Mouse (Mus musculus): ENCODE measurements at regions not wholly inside any gene's neighbourhood (a gene's known extent, or its start where the extent isn't known, plus 50 kb on each side); places are given as distances from the start of the nearest gene placed in this dataset.

DNA sequence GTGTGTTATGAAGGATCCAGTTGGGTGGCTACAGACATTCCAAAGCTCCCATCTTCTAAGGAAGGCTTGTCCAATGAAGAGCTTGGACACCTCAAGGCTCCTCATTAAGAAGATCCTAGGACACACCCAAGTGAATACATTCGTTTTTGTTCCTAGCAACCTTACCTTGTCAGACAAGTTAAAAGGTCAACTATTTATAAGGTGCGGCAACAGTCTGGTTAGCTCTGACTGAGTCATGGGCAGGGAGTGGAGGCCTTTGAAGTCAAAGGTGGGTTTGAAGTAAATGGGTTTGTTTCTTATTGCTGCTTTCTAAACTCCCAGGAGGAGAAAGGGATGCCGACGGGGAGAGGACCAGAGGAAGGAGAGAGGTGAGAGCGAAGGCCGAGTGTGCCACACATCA is 1167.1 kb upstream of the Gulo start:
- TF ChIP-seq MAFK (IDR thresholded peaks at IDR 0.05; ENCODE audit: insufficient read depth, low read depth, low read length): no peak
- no peak for TF ChIP-seq ZNF384 (IDR thresholded peaks at IDR 0.05; ENCODE audit: low read depth, low read length)
